Mouse (Mus musculus) brain, embryonic 18.5 days (tissue): ENCODE results near the gene Gas6.

ENCODE experiments used
- DNase-seq: peaks from one replicate; pipeline ENCODE4 v3.0.0-alpha.2; 2012; ENCODE audit warnings: low read depth, low spot score

Gas6 gene

GRCm38 (mm10) chr8:13493858-13494631, at the start of gene Gas6:
Gene Gas6 (minus strand): TSS chr8:13494490.
- DNase-seq: no peak

GRCm38 (mm10) chr8:13541526-13541925, 47.2 kb upstream of the Gas6 start:
- DNase-seq: no peak

- DNase-seq: no peak
Measured at GRCm38 (mm10) chr8:13540122-13540521, 45.8 kb upstream of the Gas6 start.

- peak; percentile 64 for DNase-seq
Measured at GRCm38 (mm10) chr8:13538821-13539220, 44.5 kb upstream of the Gas6 start.

GRCm38 (mm10) chr8:13537102-13537501, 42.8 kb upstream of the Gas6 start:
- no peak for DNase-seq

GRCm38 (mm10) chr8:13533123-13533522, 38.8 kb upstream of the Gas6 start:
- no peak for DNase-seq

GRCm38 (mm10) chr8:13531602-13532171, 37.4 kb upstream of the Gas6 start:
- DNase-seq: no peak

- DNase-seq: peak; percentile 59
Measured at GRCm38 (mm10) chr8:13530941-13531340, 36.7 kb upstream of the Gas6 start.

GRCm38 (mm10) chr8:13530401-13530800, 36.1 kb upstream of the Gas6 start:
- no peak for DNase-seq

- DNase-seq: peak; percentile 70
Measured at GRCm38 (mm10) chr8:13529891-13530316, 35.6 kb upstream of the Gas6 start.

GRCm38 (mm10) chr8:13529011-13529840, 34.9 kb upstream of the Gas6 start:
- DNase-seq: no peak

- no peak for DNase-seq
Measured at GRCm38 (mm10) chr8:13521392-13521791, 27.1 kb upstream of the Gas6 start.

GRCm38 (mm10) chr8:13520349-13520748, 26.1 kb upstream of the Gas6 start:
- no peak for DNase-seq

GRCm38 (mm10) chr8:13519503-13519902, 25.2 kb upstream of the Gas6 start:
- DNase-seq: no peak

GRCm38 (mm10) chr8:13517284-13517781, 23.0 kb upstream of the Gas6 start:
- no peak for DNase-seq

GRCm38 (mm10) chr8:13516728-13517127, 22.4 kb upstream of the Gas6 start:
- DNase-seq: no peak

- DNase-seq: no peak
Measured at GRCm38 (mm10) chr8:13516011-13516442, 21.7 kb upstream of the Gas6 start.

- DNase-seq: no peak
Measured at GRCm38 (mm10) chr8:13513556-13514370, 19.5 kb upstream of the Gas6 start.

- DNase-seq: no peak
Measured at GRCm38 (mm10) chr8:13512677-13513076, 18.4 kb upstream of the Gas6 start.

- no peak for DNase-seq
Measured at GRCm38 (mm10) chr8:13512016-13512415, 17.7 kb upstream of the Gas6 start.

GRCm38 (mm10) chr8:13507284-13507937, 13.1 kb upstream of the Gas6 start:
- DNase-seq: no peak
